Mouse (Mus musculus) olfactory bulb, adult 2 months (tissue): ENCODE results near the gene Sspo. TPM values are rescaled to one million over a fixed set of nuclear protein-coding genes. Genes with fewer than 3 reads are reported as not detected.

Experiments
- H3K27ac ChIP-seq: fragments of 200-500 bp; 2 replicates; pipeline ENCODE4 v1.5.1; 2012; ENCODE audit warnings: low read depth, low read length; ENCODE audit not compliant: insufficient read depth
- H3K4me1 ChIP-seq: fragments of 200-500 bp; 2 replicates; pipeline ENCODE4 v1.6.1; 2012; ENCODE audit warnings: low read length; ENCODE audit not compliant: control insufficient read depth, insufficient read depth
- H3K4me3 ChIP-seq: fragments of 200-500 bp; 2 replicates; pipeline ENCODE4 v1.5.1; 2012; ENCODE audit warnings: mild to moderate bottlenecking, low read depth, low read length, moderate library complexity; ENCODE audit not compliant: insufficient read depth
- CTCF ChIP-seq: fragments of 200-500 bp; IDR thresholded peaks from 2 replicates; pipeline ENCODE4 v1.5.1; 2012; ENCODE audit warnings: low read depth, mild to moderate bottlenecking, low read length, moderate library complexity; ENCODE audit not compliant: insufficient read depth
- POLR2A ChIP-seq: fragments of 200-500 bp; IDR thresholded peaks from 2 replicates; pipeline ENCODE4 v1.6.1; 2012; ENCODE audit warnings: mild to moderate bottlenecking, low read depth, low read length, moderate library complexity; ENCODE audit not compliant: insufficient read depth
- WGBS: fragments of 180-500 bp; shearing (Covaris S2); methylation state at CpG from one replicate; pipeline ENCODE4 v1.1.7; 2018; 5-methylcytosine and 5-hydroxymethylcytosine counted together
- polyA plus RNA-seq: library from polyadenylated mRNA; stranded (reverse); fragments of >200 nt; gene quantifications from 2 replicates; pipeline ENCODE4 v1.2.4, GENCODE M21; 2012; ENCODE audit warnings: low replicate concordance; ENCODE audit not compliant: missing spikeins, insufficient read depth, insufficient read length

Gene Sspo
- polyA plus RNA-seq, 1 experiment = not detected

- Histone ChIP-seq H3K4me3 (peak overlapping the region; percentile 82), H3K27ac (peak overlapping the region; percentile 38; the same call in 1 of the 2 replicates), H3K4me1 (peaks cover 20% of the 10 kb centered on the region; the same call in 1 of the 2 replicates)
- TF ChIP-seq CTCF = no peak
- TF ChIP-seq POLR2A = no peak
- 3% methylated on average over 19 of the region's 19 CpGs for WGBS
These were observed 4.3 kb upstream of the Sspo start for GRCm38 (mm10) chr6:48443592-48444309.

GRCm38 (mm10) chr6:48444310-48445180 is 3.5 kb upstream of the Sspo start:
- Histone ChIP-seq H3K4me1 (peaks cover 16% of the 10 kb centered on the region; the same call in 1 of the 2 replicates), H3K4me3 (peak overlapping the region; percentile 82), H3K27ac (peak overlapping the region; percentile 95)
- no peak for TF ChIP-seq CTCF
- no peak for TF ChIP-seq POLR2A
- 1% methylated on average over 30 of the region's 34 CpGs for WGBS

- peak within 1 kb of the TSS; percentile 82 for H3K4me3 ChIP-seq
These were observed 2.6 kb upstream of the Sspo start, which contains the start of gene Zfp467 for GRCm38 (mm10) chr6:48445181-48446101. Gene Zfp467, minus strand, starts transcription at chr6:48445825.

GRCm38 (mm10) chr6:48446256-48446655 is 1.8 kb upstream of the Sspo start:
- TF ChIP-seq POLR2A = no peak
- no peak for TF ChIP-seq CTCF
- no peak overlapping the region for H3K27ac ChIP-seq
- peaks cover 16% of the 10 kb centered on the region; the same call in 1 of the 2 replicates for H3K4me1 ChIP-seq
- H3K4me3 ChIP-seq = no peak overlapping the region
- 44% methylated on average over 3 of the region's 3 CpGs for WGBS

More at GRCm38 (mm10) chr6:48445181-48446101, 2.6 kb upstream of the Sspo start, which contains the start of gene Zfp467:
- under 1% methylated on average over 65 of the region's 65 CpGs for WGBS
- TF ChIP-seq POLR2A = peak; percentile 9; the same call in 1 of the 2 replicates
- TF ChIP-seq CTCF = no peak
- Histone ChIP-seq H3K27ac (peak within 1 kb of the TSS; percentile 95), H3K4me1 (peaks cover 16% of the 10 kb centered on the region; the same call in 1 of the 2 replicates)

GRCm38 (mm10) chr6:48446896-48447295 is 1.1 kb upstream of the Sspo start:
- WGBS = 88% methylated on average over 3 of the region's 3 CpGs
- TF ChIP-seq POLR2A (no peak), CTCF (no peak)
- H3K27ac ChIP-seq = no peak overlapping the region
- peaks cover 16% of the 10 kb centered on the region; the same call in 1 of the 2 replicates for H3K4me1 ChIP-seq
- no peak overlapping the region for H3K4me3 ChIP-seq

GRCm38 (mm10) chr6:48448527-48448926 is 498 bp downstream of the Sspo start:
- no peak for TF ChIP-seq CTCF
- no peak for TF ChIP-seq POLR2A
- Histone ChIP-seq H3K4me1 (peaks cover 12% of the 10 kb centered on the region; the same call in 1 of the 2 replicates), H3K4me3 (no peak overlapping the region), H3K27ac (no peak overlapping the region)
- WGBS = 79% methylated on average over 7 of the region's 7 CpGs

GRCm38 (mm10) chr6:48452151-48452550 is 4.1 kb downstream of the Sspo start:
- 48% methylated on average over 1 of the region's 1 CpGs for WGBS
- Histone ChIP-seq H3K27ac (no peak overlapping the region), H3K4me1 (no peaks in the 10 kb centered on the region), H3K4me3 (no peak overlapping the region)
- TF ChIP-seq POLR2A (no peak), CTCF (no peak)

GRCm38 (mm10) chr6:48452771-48453170 is 4.7 kb downstream of the Sspo start:
- no peak overlapping the region for H3K27ac ChIP-seq
- WGBS = 68% methylated on average over 3 of the region's 3 CpGs
- H3K4me1 ChIP-seq = no peaks in the 10 kb centered on the region
- no peak overlapping the region for H3K4me3 ChIP-seq
- no peak for TF ChIP-seq CTCF
